ENCODE assay signal across 8 mouse cellular contexts in the genomic region with DNA sequence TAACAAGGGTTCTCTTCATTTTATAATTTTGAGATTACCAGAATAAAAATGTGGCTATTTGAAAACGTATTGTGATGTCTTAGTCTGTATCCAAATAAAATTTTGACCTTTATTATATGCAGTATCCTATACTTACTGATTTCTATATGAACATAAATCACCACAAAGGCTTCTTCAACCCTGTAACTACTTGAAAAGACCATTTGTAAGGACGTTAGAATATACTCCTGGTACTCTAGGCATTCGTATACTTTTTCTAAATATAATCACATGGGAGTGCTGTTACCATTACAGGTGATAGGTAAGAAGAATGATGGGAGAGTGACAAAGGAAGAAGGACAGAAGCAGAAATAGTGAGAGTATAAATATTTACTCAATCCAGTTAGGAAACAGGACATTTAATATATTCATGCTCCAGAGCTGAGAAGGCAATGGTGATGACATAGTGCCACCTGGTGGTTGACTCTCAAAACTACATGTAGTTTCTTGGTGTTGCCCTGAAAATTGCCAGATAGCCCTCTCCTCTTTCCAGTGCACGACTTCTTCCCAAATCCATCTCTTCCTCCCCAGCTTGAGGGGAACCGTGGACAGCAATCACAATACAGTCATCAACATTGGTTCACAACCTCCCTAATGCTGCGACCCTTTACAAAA. TPM values are rescaled to one million over a fixed set of nuclear protein-coding genes. Genes with fewer than 3 reads are reported as not detected.
A peak's percentile ranks its signal among the peaks of the same experiment; 100 is the strongest.
DNase-seq lines count a peak whose midpoint lies in the region; ATAC-seq and TF ChIP-seq lines count a peak whose summit lies in the region.

No protein-coding gene starts in this region.

- 28% methylated on average over 6 of the region's 6 CpGs for WGBS in intestine, postnatal 0 days
- 44% methylated on average over 6 of the region's 6 CpGs for WGBS in midbrain, embryonic 14.5 days
- 30% methylated on average over 6 of the region's 6 CpGs for WGBS in stomach, embryonic 14.5 days

- H3K27ac ChIP-seq in intestine, postnatal 0 days (ENCODE audit: low read depth, low read length) = no peak overlapping the region
- H3K27ac ChIP-seq in midbrain, embryonic 14.5 days (replicated peaks; ENCODE audit: low read depth, low read length) = no peak overlapping the region
- H3K27ac ChIP-seq in stomach, embryonic 14.5 days (ENCODE audit: low read length) = no peak overlapping the region

- H3K9me3 ChIP-seq in intestine, postnatal 0 days (ENCODE audit: control insufficient read depth) = no peaks in the 10 kb centered on the region
- no peaks in the 10 kb centered on the region for H3K9me3 ChIP-seq in midbrain, embryonic 14.5 days (ENCODE audit: control insufficient read depth, low read length)
- no peaks in the 10 kb centered on the region for H3K9me3 ChIP-seq in stomach, embryonic 14.5 days (ENCODE audit: control insufficient read depth, low read depth, low read length)

- no peak overlapping the region for H3K9ac ChIP-seq in intestine, postnatal 0 days (ENCODE audit: low read depth, low read length)
- no peak overlapping the region for H3K9ac ChIP-seq in midbrain, embryonic 14.5 days (replicated peaks; ENCODE audit: low read length)
- H3K9ac ChIP-seq in stomach, embryonic 14.5 days (replicated peaks; ENCODE audit: low read depth, low read length) = no peak overlapping the region

- no peaks in the 10 kb centered on the region for H3K4me1 ChIP-seq in intestine, postnatal 0 days (replicated peaks; ENCODE audit: control insufficient read depth, insufficient read depth, low read length)
- H3K4me1 ChIP-seq in midbrain, embryonic 14.5 days (ENCODE audit: control insufficient read depth, insufficient read depth, low read length) = peaks cover 9% of the 10 kb centered on the region
- H3K4me1 ChIP-seq in stomach, embryonic 14.5 days (ENCODE audit: control insufficient read depth, insufficient read depth, low read length) = no peaks in the 10 kb centered on the region

- H3K4me3 ChIP-seq in intestine, postnatal 0 days (ENCODE audit: low read depth, low read length) = no peak overlapping the region
- no peak overlapping the region for H3K4me3 ChIP-seq in midbrain, embryonic 14.5 days (replicated peaks; ENCODE audit: low read depth, low read length)
- H3K4me3 ChIP-seq in stomach, embryonic 14.5 days (ENCODE audit: low read depth, low read length) = no peak overlapping the region

- ATAC-seq in intestine, postnatal 0 days = peak; percentile 13; the same call in 1 of the 2 replicates
- ATAC-seq in midbrain, embryonic 14.5 days (ENCODE audit: low FRiP score, low TSS enrichment) = peak; percentile 51; the same call in 1 of the 2 replicates
- ATAC-seq in stomach, embryonic 14.5 days (ENCODE audit: insufficient number of reproducible peaks, insufficient read depth, low FRiP score, low read depth) = 0 out of 2 replicates have a peak, but pooled peaks have one; percentile 46

- peak; percentile 60 to 65 for DNase-seq in B cell, adult 2 months
- DNase-seq in R1 (ENCODE audit: low read depth, low spot score) = peak; percentile 61
- peak; percentile 80 to 83 for DNase-seq in cerebellum, postnatal 10 days
- peak; percentile 23 to 54 for DNase-seq in frontal cortex, postnatal 25 days (ENCODE audit: low spot score in 2 of 2)
- DNase-seq in left cerebral cortex, postnatal 14 days (ENCODE audit: low spot score in 2 of 2) = peak; percentile 75 to 79
- DNase-seq in midbrain, embryonic 14.5 days = peak; percentile 88

- intact Hi-C loops in left cerebral cortex, postnatal 14 days (cut with DNase I) = loop anchor here (1.0 to 5.0 kb wide), 2 partner anchors 457 to 474 kb away; a partner anchor contains a TSS

- H3K27me3 ChIP-seq in intestine, postnatal 0 days (replicated peaks; ENCODE audit: control insufficient read depth, insufficient read depth, low read length) = no peaks in the 10 kb centered on the region
- no peaks in the 10 kb centered on the region for H3K27me3 ChIP-seq in midbrain, embryonic 14.5 days (ENCODE audit: control insufficient read depth, insufficient read depth, low read length)
- no peaks in the 10 kb centered on the region for H3K27me3 ChIP-seq in stomach, embryonic 14.5 days (ENCODE audit: control insufficient read depth, insufficient read depth, low read length)

- peak; percentile 89 for TF ChIP-seq CTCF in intestine, postnatal 0 days (IDR thresholded peaks at IDR 0.05; ENCODE audit: low read depth)

- H3K36me3 ChIP-seq in intestine, postnatal 0 days (ENCODE audit: control insufficient read depth, insufficient read depth) = no peaks in the 10 kb centered on the region
- H3K36me3 ChIP-seq in midbrain, embryonic 14.5 days (ENCODE audit: control insufficient read depth, insufficient read depth, low read length) = no peaks in the 10 kb centered on the region
- H3K36me3 ChIP-seq in stomach, embryonic 14.5 days (ENCODE audit: control insufficient read depth, insufficient read depth, low read length) = no peaks in the 10 kb centered on the region

- no peak overlapping the region for H3K4me2 ChIP-seq in intestine, postnatal 0 days (replicated peaks; ENCODE audit: low read depth)
- H3K4me2 ChIP-seq in midbrain, embryonic 14.5 days (ENCODE audit: low read length) = no peak overlapping the region
- no peak overlapping the region for H3K4me2 ChIP-seq in stomach, embryonic 14.5 days (replicated peaks; ENCODE audit: low read depth, low read length)

RNA-seq across cellular contexts. Expression of a gene that starts 14.1 kb away (rescaled TPM):
- 30.2 and 32.4 TPM in 2 replicates for polyA plus RNA-seq in intestine, postnatal 0 days (2015; fragmentation: Nextera tagmentation; extraction: Ambion mirVana)
- 10 to 100 TPM; 26.1 to 29.0 TPM for total RNA-seq in left cerebral cortex, postnatal 14 days (2021)
- polyA plus RNA-seq in midbrain, embryonic 14.5 days (2014; fragmentation: Nextera tagmentation; extraction: Ambion mirVana) = 51.7 and 56.7 TPM in 2 replicates
- 75.9 and 82.5 TPM in 2 replicates for polyA plus RNA-seq in stomach, embryonic 14.5 days (2014; fragmentation: Nextera tagmentation; extraction: Ambion mirVana)
